Mouse (Mus musculus): ENCODE data around the gene Gbp4. TPM values are rescaled to one million over a fixed set of nuclear protein-coding genes. Genes with fewer than 3 reads are reported as not detected.
"Not testable (repeated sequence)": the region's sequence is repeated elsewhere in the genome, so short reads cannot be mapped to it uniquely, and the experiment has no call there.

Gene Gbp4
- 5.1 and 5.9 TPM in 2 replicates for polyA plus RNA-seq (2015; fragmentation: Nextera tagmentation; extraction: Ambion mirVana)

DNA sequence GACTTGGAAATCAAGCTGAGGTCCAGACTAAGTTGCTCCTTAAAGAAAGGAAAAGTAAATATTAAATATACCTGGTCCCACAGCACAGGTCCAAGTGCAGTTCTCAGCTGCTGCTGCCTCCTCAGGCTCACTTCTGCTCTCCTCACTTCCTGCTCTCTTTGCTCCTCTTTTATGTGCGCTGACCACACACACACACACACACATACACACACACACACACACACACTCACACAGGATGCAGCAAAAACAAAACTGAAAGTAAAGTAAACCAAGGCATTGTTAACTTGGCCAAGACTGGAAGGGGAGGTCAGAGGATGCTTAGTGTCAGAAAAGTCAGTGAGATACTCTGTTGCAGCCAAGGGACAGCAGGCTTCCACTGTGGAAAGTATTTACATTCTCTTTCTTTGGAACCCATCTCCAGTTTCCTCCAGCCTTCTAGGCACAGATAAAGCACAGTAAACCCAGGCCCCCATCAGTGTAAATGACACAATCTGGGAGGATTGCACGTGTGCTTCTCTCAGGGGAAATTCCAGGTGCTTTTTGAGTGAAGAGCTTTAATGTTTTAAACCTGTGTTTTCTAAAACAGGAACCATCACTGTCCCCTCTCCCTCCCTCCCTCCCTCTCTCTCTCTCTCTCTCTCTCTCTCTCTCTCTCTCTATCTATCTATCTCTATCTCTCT, at the start of gene Gbp4, which contains the start of the genes Gbp9 and Gbp8:
TSS of gene Gbp4 (minus strand) at position 178 of the 680 bp plus-strand sequence.
TSS of gene Gbp9 (minus strand) at position 131 of the 680 bp plus-strand sequence.
TSS of gene Gbp8 (minus strand) at position 132 of the 680 bp plus-strand sequence.
- H3K4me3 ChIP-seq (ENCODE audit: low read depth, low read length); H3K27ac ChIP-seq (ENCODE audit: low read length); H3K9ac ChIP-seq (replicated peaks; ENCODE audit: low read depth); H3K27me3 ChIP-seq (replicated peaks; ENCODE audit: insufficient read depth, low read length); H3K4me1 ChIP-seq (ENCODE audit: insufficient read depth, low read depth, low read length); H3K36me3 ChIP-seq (ENCODE audit: insufficient read depth, low read length); H3K9me3 ChIP-seq (ENCODE audit: low read length); H3K4me2 ChIP-seq (replicated peaks; ENCODE audit: low read depth, low read length): not testable (repeated sequence)
- WGBS = 15% methylated on average over 2 of the region's 2 CpGs
- 0 out of 2 replicates have a peak, but pooled peaks have one; percentile 6 for TF ChIP-seq EP300 (IDR thresholded peaks at IDR 0.05)
- DNase-seq (ENCODE audit: low spot score) = peak; percentile 20
- peak; percentile 65 for ATAC-seq

DNA sequence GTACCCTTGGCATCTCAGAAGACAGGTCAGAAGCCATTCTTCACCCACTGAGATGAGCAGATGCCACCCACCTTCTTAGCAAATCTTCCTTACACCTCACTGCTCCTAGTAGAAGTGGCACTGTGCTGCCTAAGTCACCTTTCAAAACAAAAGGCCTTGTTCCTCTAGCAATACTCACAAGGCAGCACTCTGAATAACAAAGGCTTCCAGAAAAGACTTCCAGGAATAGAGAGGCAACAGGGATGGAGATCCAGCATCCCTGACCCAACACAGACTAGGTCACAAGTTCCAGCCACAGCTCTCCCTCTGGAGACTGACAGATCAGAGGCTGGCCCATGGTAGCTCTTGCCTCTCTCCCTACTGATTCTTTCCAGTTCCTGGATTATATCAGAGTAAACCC, 42.1 kb upstream of the Gbp4 start:
- Histone ChIP-seq H3K9me3 (ENCODE audit: low read length) (no peaks in the 10 kb centered on the region), H3K4me3 (ENCODE audit: low read depth, low read length) (no peak overlapping the region), H3K4me1 (ENCODE audit: insufficient read depth, low read depth, low read length) (no peaks in the 10 kb centered on the region), H3K9ac (replicated peaks; ENCODE audit: low read depth) (no peak overlapping the region), H3K4me2 (replicated peaks; ENCODE audit: low read depth, low read length) (no peak overlapping the region), H3K36me3 (ENCODE audit: insufficient read depth, low read length) (no peaks in the 10 kb centered on the region), H3K27ac (ENCODE audit: low read length) (no peak overlapping the region), H3K27me3 (replicated peaks; ENCODE audit: insufficient read depth, low read length) (no peaks in the 10 kb centered on the region)
- no peak for TF ChIP-seq CTCF (IDR thresholded peaks at IDR 0.05)
- no peak for TF ChIP-seq EP300 (IDR thresholded peaks at IDR 0.05)
- DNase-seq (ENCODE audit: low spot score) (no peak), ATAC-seq (no peak)

DNA sequence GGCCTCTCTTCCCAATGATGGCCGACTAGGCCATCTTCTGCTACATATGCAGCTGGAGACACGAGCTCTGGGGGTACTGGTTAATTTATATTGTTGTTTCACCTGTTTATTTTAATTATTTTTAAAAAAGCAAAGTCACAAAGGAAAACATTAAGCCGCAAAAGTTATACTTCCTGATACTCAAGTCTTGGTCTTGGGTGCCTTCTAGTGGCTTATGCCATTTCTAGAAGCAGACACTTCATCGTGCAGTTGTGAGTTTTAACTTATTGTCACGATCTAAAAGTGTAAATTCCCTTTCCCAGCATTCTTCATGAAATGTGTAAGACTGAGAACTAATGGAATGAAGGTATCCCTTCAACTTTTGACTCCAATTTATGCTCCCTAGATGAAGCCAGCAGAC, 17.2 kb upstream of the Gbp4 start:
- H3K27ac ChIP-seq (ENCODE audit: low read length) = no peak overlapping the region
- H3K9ac ChIP-seq (replicated peaks; ENCODE audit: low read depth) = no peak overlapping the region
- H3K36me3 ChIP-seq (ENCODE audit: insufficient read depth, low read length) = no peaks in the 10 kb centered on the region
- no peaks in the 10 kb centered on the region for H3K27me3 ChIP-seq (replicated peaks; ENCODE audit: insufficient read depth, low read length)
- WGBS = 83% methylated on average over 5 of the region's 5 CpGs
- DNase-seq (ENCODE audit: low spot score) = no peak
- H3K9me3 ChIP-seq (ENCODE audit: low read length) = no peaks in the 10 kb centered on the region
- H3K4me2 ChIP-seq (replicated peaks; ENCODE audit: low read depth, low read length) = no peak overlapping the region
- ATAC-seq = no peak
- TF ChIP-seq EP300 (IDR thresholded peaks at IDR 0.05) (no peak), CTCF (IDR thresholded peaks at IDR 0.05) (no peak)
- H3K4me3 ChIP-seq (ENCODE audit: low read depth, low read length) = no peak overlapping the region
- no peaks in the 10 kb centered on the region for H3K4me1 ChIP-seq (ENCODE audit: insufficient read depth, low read depth, low read length)

DNA sequence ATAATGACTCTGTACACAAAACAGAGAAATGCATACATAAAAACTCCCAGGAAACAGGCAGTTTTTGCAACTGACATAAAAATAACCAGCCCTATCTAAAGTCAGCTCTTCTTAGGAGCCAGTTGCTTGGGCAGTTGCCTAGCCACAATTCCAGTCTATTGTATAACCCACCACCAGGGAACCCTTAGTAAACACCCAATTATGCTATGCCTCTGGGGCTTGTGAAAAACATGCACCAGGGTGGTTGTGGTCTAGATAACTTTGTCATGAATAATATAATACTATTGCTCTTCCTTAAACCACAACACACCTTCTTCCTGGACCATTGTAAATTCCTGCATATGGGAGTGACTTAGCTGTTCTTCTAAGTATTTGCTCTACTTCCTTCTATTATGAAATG, 14.7 kb upstream of the Gbp4 start:
- H3K36me3 ChIP-seq (ENCODE audit: insufficient read depth, low read length) = no peaks in the 10 kb centered on the region
- no peak for DNase-seq (ENCODE audit: low spot score)
- ATAC-seq = no peak
- H3K4me3 ChIP-seq (ENCODE audit: low read depth, low read length) = no peak overlapping the region
- H3K9me3 ChIP-seq (ENCODE audit: low read length) = no peaks in the 10 kb centered on the region
- H3K9ac ChIP-seq (replicated peaks; ENCODE audit: low read depth) = no peak overlapping the region
- no peak overlapping the region for H3K4me2 ChIP-seq (replicated peaks; ENCODE audit: low read depth, low read length)
- H3K27ac ChIP-seq (ENCODE audit: low read length) = no peak overlapping the region
- no peaks in the 10 kb centered on the region for H3K27me3 ChIP-seq (replicated peaks; ENCODE audit: insufficient read depth, low read length)
- TF ChIP-seq CTCF (IDR thresholded peaks at IDR 0.05) (no peak), EP300 (IDR thresholded peaks at IDR 0.05) (no peak)
- H3K4me1 ChIP-seq (ENCODE audit: insufficient read depth, low read depth, low read length) = no peaks in the 10 kb centered on the region

DNA sequence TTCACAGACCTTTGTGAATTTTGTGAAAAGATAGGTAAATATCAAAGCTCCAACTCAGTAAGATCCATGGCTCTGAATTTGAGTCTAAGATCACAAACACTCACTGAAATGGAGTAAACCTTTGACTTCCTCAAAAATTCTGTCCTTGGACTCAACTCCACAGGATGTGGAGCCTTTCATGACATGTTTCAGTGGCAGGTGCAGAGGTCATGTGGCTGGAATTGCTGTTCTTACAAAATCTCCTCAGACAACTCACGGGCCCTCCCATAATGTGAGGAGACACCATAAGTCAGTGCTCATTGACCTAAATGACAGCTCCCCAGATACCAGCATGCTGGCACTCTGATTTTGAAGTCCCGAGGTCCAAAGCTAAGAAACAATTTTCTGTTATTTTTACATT, 8.7 kb upstream of the Gbp4 start:
- H3K27ac ChIP-seq (ENCODE audit: low read length); H3K9ac ChIP-seq (replicated peaks; ENCODE audit: low read depth); H3K27me3 ChIP-seq (replicated peaks; ENCODE audit: insufficient read depth, low read length); H3K36me3 ChIP-seq (ENCODE audit: insufficient read depth, low read length); H3K4me1 ChIP-seq (ENCODE audit: insufficient read depth, low read depth, low read length); H3K4me3 ChIP-seq (ENCODE audit: low read depth, low read length); H3K9me3 ChIP-seq (ENCODE audit: low read length); ATAC-seq; H3K4me2 ChIP-seq (replicated peaks; ENCODE audit: low read depth, low read length); DNase-seq (ENCODE audit: low spot score): not testable (repeated sequence)
- WGBS = 48% methylated on average over 2 of the region's 2 CpGs

DNA sequence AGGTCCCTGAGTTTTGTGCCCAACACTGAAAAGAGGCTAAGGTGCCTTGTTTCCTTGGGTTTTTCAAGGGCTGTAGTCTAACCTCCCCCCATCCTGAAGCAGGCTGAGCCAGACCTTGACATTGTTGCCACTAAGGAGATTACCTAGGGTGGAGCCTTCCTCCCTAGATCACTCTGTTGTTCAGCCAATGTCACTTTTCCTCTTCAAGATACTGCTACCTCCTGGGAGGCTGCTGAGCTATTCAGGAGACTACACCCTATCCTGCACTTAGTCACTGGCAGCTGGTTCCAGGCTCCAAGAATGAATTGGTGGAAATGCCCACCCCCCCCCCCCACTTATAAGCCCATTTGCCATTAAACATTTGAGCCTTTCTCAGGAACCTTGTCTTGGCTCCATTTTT, 7.1 kb upstream of the Gbp4 start:
- Histone ChIP-seq H3K4me3 (ENCODE audit: low read depth, low read length) (no peak overlapping the region), H3K27ac (ENCODE audit: low read length) (0 out of 2 replicates have a peak overlapping the region, but pooled peaks have one; percentile 16), H3K36me3 (ENCODE audit: insufficient read depth, low read length) (no peaks in the 10 kb centered on the region), H3K27me3 (replicated peaks; ENCODE audit: insufficient read depth, low read length) (no peaks in the 10 kb centered on the region), H3K4me2 (replicated peaks; ENCODE audit: low read depth, low read length) (no peak overlapping the region), H3K9ac (replicated peaks; ENCODE audit: low read depth) (no peak overlapping the region), H3K4me1 (ENCODE audit: insufficient read depth, low read depth, low read length) (no peaks in the 10 kb centered on the region), H3K9me3 (ENCODE audit: low read length) (no peaks in the 10 kb centered on the region)
- DNase-seq (ENCODE audit: low spot score) = peak; percentile 38
- peak; percentile 81 for ATAC-seq
- no peak for TF ChIP-seq CTCF (IDR thresholded peaks at IDR 0.05)
- no peak for TF ChIP-seq EP300 (IDR thresholded peaks at IDR 0.05)
